Mouse (Mus musculus): ENCODE data around the gene Sh3pxd2a. TPM values are rescaled to one million over a fixed set of nuclear protein-coding genes. Genes with fewer than 3 reads are reported as not detected.
A peak's percentile ranks its signal among the peaks of the same experiment; 100 is the strongest.

Gene Sh3pxd2a
- polyA plus RNA-seq, 1 experiment from 2014 or later: 4.1 TPM

DNA sequence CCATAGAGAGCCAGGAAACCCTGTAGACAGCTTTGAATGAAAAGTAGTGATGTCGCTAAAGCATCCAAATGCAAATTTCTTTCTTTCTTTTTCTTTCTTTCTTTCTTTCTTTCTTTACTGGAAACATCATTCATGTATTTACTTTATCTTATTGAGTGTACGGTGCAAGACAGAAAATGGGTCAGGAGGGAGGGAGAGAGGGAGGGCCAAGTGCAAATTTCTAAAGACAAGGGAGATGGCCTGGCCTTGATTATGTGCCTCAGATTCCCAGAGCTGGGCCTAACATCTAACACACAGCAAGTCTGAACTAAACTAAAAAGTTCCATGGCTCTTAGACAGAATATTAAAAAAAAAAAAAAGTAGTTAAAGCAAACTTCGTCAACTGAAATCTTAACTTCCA lies 9.3 kb upstream of the Sh3pxd2a start:
- Histone ChIP-seq H3K27me3 (ENCODE audit: control insufficient read depth, insufficient read depth, low read length) (no peaks in the 10 kb centered on the region), H3K4me1 (ENCODE audit: control insufficient read depth, insufficient read depth, low read length) (peaks cover 9% of the 10 kb centered on the region), H3K4me2 (no peak overlapping the region), H3K9ac (ENCODE audit: low read length) (no peak overlapping the region), H3K27ac (ENCODE audit: low read depth, low read length) (no peak overlapping the region), H3K4me3 (ENCODE audit: low read depth, low read length) (no peak overlapping the region), H3K9me3 (ENCODE audit: control insufficient read depth, low read length) (no peaks in the 10 kb centered on the region), H3K36me3 (ENCODE audit: control insufficient read depth, insufficient read depth, low read length) (no peaks in the 10 kb centered on the region)
- WGBS: 89% methylated on average over 3 of the region's 3 CpGs
- DNase-seq (ENCODE audit: low spot score, missing footprints): no peak
- no peak for ATAC-seq (ENCODE audit: low FRiP score)

DNA sequence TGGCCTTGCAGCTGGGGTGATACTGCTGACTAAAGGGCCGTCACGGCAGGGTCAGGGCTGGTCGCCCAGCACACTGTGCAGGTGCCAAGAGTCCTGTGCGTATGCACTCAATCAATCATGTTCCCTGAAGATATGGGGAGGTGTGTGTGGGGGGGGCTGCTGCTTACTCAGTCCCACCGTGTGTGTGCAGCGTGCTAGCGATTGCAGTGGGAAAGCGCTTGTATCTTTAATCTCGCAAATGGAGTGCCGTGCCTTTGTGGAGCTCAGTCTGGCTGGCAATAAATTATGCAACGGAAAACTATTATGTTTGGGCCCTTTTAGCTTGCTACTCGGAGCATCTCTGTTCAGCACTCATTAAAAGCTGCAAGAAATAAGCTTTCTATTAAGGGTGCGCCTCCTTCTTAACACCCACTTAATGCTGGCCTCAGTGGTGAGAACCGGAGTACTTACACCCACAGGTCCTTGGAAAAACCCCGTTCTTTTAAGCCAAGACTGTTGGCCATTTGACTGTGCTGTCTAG lies 8.7 kb upstream of the Sh3pxd2a start:
- 51% methylated on average over 15 of the region's 15 CpGs for WGBS
- peaks cover 9% of the 10 kb centered on the region for H3K4me1 ChIP-seq (ENCODE audit: control insufficient read depth, insufficient read depth, low read length)
- H3K27me3 ChIP-seq (ENCODE audit: control insufficient read depth, insufficient read depth, low read length): no peaks in the 10 kb centered on the region
- H3K9me3 ChIP-seq (ENCODE audit: control insufficient read depth, low read length): no peaks in the 10 kb centered on the region
- no peak overlapping the region for H3K27ac ChIP-seq (ENCODE audit: low read depth, low read length)
- H3K4me2 ChIP-seq: no peak overlapping the region
- ATAC-seq (ENCODE audit: low FRiP score): peak; percentile 52; the same call in 1 of the 2 replicates
- no peak for DNase-seq (ENCODE audit: low spot score, missing footprints)
- H3K4me3 ChIP-seq (ENCODE audit: low read depth, low read length): no peak overlapping the region
- H3K36me3 ChIP-seq (ENCODE audit: control insufficient read depth, insufficient read depth, low read length): no peaks in the 10 kb centered on the region
- H3K9ac ChIP-seq (ENCODE audit: low read length): no peak overlapping the region

DNA sequence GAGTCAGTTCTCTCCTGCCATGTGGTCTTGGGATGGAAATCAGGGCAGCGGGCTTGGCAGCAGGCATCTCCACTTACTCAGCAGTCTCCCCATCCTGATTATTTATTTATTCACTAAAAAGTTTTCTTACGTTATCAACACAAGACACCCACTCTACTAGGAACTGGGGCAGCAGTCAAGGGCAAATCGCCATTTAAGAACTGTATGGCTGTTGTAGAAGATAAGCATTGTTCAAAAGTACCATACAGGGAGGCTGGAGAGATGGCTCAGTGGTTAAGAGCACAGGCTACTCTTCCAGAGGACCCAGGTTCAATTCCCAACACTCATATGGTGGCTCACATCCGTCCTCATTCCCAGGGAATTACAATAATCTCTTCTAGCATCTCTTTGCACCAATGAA lies 7.6 kb upstream of the Sh3pxd2a start:
- H3K4me1 ChIP-seq (ENCODE audit: control insufficient read depth, insufficient read depth, low read length): peaks cover 9% of the 10 kb centered on the region
- H3K27ac ChIP-seq (ENCODE audit: low read depth, low read length): no peak overlapping the region
- ATAC-seq (ENCODE audit: low FRiP score) (no peak), DNase-seq (ENCODE audit: low spot score, missing footprints) (no peak)
- no peak overlapping the region for H3K4me2 ChIP-seq
- no peak overlapping the region for H3K4me3 ChIP-seq (ENCODE audit: low read depth, low read length)
- H3K9ac ChIP-seq (ENCODE audit: low read length): no peak overlapping the region
- H3K9me3 ChIP-seq (ENCODE audit: control insufficient read depth, low read length): no peaks in the 10 kb centered on the region
- WGBS: 79% methylated on average over 4 of the region's 4 CpGs
- H3K27me3 ChIP-seq (ENCODE audit: control insufficient read depth, insufficient read depth, low read length): no peaks in the 10 kb centered on the region
- H3K36me3 ChIP-seq (ENCODE audit: control insufficient read depth, insufficient read depth, low read length): no peaks in the 10 kb centered on the region

DNA sequence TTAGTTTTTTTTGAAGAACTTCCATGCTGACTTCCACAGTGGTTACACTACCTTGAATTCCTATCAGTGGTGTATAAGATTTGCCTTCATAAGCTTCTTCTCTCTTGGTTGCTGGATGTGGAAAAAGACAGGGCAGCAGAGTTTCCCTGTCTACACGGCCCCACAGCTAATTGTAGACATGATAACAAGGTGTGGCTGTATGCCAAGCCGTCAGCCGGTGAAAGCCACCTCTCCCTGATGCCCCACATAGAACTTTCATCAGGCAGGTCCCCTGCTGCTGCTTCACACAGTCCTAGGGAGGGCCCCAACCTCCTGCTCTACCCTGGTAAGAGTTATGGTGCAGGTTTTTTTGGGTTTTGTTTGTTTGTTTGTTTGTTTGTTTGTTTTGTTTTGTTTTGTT lies 4.5 kb upstream of the Sh3pxd2a start:
- WGBS: 81% methylated on average over 3 of the region's 3 CpGs
- ATAC-seq (ENCODE audit: low FRiP score) (no peak), DNase-seq (ENCODE audit: low spot score, missing footprints) (no peak)
- H3K9ac ChIP-seq (ENCODE audit: low read length): no peak overlapping the region
- H3K4me3 ChIP-seq (ENCODE audit: low read depth, low read length): no peak overlapping the region
- no peaks in the 10 kb centered on the region for H3K9me3 ChIP-seq (ENCODE audit: control insufficient read depth, low read length)
- H3K27me3 ChIP-seq (ENCODE audit: control insufficient read depth, insufficient read depth, low read length): peaks cover 4% of the 10 kb centered on the region; the same call in 1 of the 2 replicates
- H3K27ac ChIP-seq (ENCODE audit: low read depth, low read length): no peak overlapping the region
- H3K36me3 ChIP-seq (ENCODE audit: control insufficient read depth, insufficient read depth, low read length): no peaks in the 10 kb centered on the region
- H3K4me1 ChIP-seq (ENCODE audit: control insufficient read depth, insufficient read depth, low read length): peaks cover 14% of the 10 kb centered on the region
- no peak overlapping the region for H3K4me2 ChIP-seq

DNA sequence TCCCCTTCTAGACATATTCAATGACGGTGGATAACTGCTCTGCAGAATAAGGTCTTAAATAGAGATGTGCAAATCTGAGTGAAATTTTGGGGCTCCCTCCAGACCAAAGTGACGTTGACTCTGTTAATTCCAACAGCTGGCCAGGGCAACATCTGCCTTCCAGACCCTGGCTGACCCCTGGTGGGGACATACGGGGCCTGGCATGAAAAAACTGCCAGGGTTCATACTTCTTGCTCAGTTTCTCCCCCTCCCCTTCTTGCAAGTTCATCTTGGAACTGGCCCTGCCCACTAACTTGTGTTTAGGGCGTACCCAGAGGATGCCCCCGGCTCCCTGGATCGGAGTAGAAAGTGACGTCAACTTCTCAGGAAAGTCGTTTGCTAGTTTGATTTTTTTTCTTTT lies 2.6 kb upstream of the Sh3pxd2a start:
- H3K27ac ChIP-seq (ENCODE audit: low read depth, low read length): no peak overlapping the region
- H3K4me1 ChIP-seq (ENCODE audit: control insufficient read depth, insufficient read depth, low read length): peaks cover 15% of the 10 kb centered on the region
- no peak for ATAC-seq (ENCODE audit: low FRiP score)
- H3K9me3 ChIP-seq (ENCODE audit: control insufficient read depth, low read length): no peaks in the 10 kb centered on the region
- H3K4me2 ChIP-seq: no peak overlapping the region
- no peaks in the 10 kb centered on the region for H3K36me3 ChIP-seq (ENCODE audit: control insufficient read depth, insufficient read depth, low read length)
- H3K9ac ChIP-seq (ENCODE audit: low read length): no peak overlapping the region
- no peak overlapping the region for H3K4me3 ChIP-seq (ENCODE audit: low read depth, low read length)
- peaks cover 4% of the 10 kb centered on the region; the same call in 1 of the 2 replicates for H3K27me3 ChIP-seq (ENCODE audit: control insufficient read depth, insufficient read depth, low read length)
- 79% methylated on average over 8 of the region's 8 CpGs for WGBS
- DNase-seq (ENCODE audit: low spot score, missing footprints): no peak

DNA sequence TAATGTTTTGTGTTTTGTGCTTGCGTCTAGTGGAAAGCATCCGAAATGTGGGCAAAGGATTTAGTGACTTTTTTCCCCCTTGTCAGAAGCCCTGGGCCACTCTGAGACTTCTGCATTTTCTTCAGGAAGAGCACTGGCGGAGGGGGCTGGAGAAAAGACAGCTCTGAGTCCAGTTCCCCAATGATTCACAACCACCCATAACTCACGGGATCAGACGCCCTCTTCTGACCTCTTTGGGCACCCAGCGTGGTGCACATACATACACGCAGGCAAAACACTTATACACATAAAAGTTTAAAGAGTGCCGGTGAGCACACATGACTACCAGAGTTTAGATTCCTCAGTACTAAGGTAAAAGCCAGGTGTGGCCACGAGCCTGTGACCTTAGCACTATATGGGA lies 1.3 kb upstream of the Sh3pxd2a start:
- Histone ChIP-seq H3K27ac (ENCODE audit: low read depth, low read length) (no peak overlapping the region), H3K4me2 (no peak overlapping the region), H3K27me3 (ENCODE audit: control insufficient read depth, insufficient read depth, low read length) (peaks cover 4% of the 10 kb centered on the region; the same call in 1 of the 2 replicates), H3K9ac (ENCODE audit: low read length) (no peak overlapping the region), H3K4me1 (ENCODE audit: control insufficient read depth, insufficient read depth, low read length) (peaks cover 15% of the 10 kb centered on the region), H3K36me3 (ENCODE audit: control insufficient read depth, insufficient read depth, low read length) (no peaks in the 10 kb centered on the region), H3K9me3 (ENCODE audit: control insufficient read depth, low read length) (no peaks in the 10 kb centered on the region), H3K4me3 (ENCODE audit: low read depth, low read length) (no peak overlapping the region)
- no peak for ATAC-seq (ENCODE audit: low FRiP score)
- 68% methylated on average over 9 of the region's 9 CpGs for WGBS
- DNase-seq (ENCODE audit: low spot score, missing footprints): no peak

DNA sequence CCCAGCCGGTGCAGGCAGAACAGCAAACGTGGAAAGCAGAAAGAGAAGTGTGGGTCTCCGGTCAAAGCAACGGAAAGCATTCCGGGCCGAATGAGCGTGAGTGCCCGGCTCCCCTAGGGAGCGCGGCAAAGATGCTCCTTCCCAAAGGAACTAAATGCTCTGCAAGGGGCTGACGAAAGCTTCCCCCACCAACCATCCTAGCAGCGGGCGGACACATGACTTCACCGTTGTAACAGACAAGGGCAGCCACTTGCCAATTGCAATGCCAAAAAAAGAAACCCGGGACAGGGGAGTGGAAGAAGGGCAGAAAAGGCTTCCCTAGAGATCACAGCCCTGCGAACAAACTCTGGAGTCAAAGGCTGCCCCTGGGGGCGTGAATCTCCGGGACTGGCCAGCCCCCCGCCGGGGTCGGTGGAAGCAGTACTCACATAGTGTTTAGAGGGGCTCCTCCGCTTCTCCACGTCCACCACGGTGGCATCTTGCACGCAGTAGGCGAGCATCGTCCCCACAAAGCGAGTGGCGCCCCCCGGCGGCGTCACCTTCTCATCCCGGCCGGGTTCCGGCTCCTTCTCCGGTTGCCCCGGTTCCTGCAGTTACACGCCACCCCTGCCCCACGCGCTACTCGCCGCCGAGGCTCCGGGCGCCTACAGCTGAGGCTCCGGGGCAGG lies 431 bp downstream of the Sh3pxd2a start:
- Histone ChIP-seq H3K27me3 (ENCODE audit: control insufficient read depth, insufficient read depth, low read length) (peaks cover 4% of the 10 kb centered on the region; the same call in 1 of the 2 replicates), H3K27ac (ENCODE audit: low read depth, low read length) (peak overlapping the region; percentile 77), H3K9me3 (ENCODE audit: control insufficient read depth, low read length) (no peaks in the 10 kb centered on the region), H3K4me3 (ENCODE audit: low read depth, low read length) (peak overlapping the region; percentile 70), H3K36me3 (ENCODE audit: control insufficient read depth, insufficient read depth, low read length) (no peaks in the 10 kb centered on the region), H3K9ac (ENCODE audit: low read length) (peak overlapping the region; percentile 85), H3K4me1 (ENCODE audit: control insufficient read depth, insufficient read depth, low read length) (peaks cover 15% of the 10 kb centered on the region), H3K4me2 (peak overlapping the region; percentile 89)
- no peak; the same call in 1 of the 2 replicates for ATAC-seq (ENCODE audit: low FRiP score)
- under 1% methylated on average over 42 of the region's 46 CpGs for WGBS
- peak; percentile 98 for DNase-seq (ENCODE audit: low spot score, missing footprints)

DNA sequence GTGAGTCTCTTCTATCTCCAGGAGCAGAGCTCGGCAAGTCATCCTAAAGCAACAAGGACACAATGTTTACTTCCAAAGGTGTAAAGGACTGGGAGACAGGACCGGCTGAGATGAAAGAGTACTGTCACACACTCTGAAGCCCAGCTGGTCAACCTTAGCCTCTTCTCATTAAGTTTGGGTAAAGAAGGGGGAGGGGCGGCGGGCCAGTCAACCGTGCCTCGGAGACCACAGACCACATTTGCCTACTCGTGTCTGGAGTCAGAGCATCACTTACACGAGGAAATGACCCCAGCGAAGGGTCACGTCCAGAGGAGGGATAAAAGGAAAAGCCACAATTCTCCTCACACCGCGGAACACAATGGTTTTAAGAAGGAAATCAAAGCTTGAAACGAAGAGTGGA lies 995 bp downstream of the Sh3pxd2a start:
- H3K27ac ChIP-seq (ENCODE audit: low read depth, low read length): peak overlapping the region; percentile 77; the same call in 1 of the 2 replicates

DNA sequence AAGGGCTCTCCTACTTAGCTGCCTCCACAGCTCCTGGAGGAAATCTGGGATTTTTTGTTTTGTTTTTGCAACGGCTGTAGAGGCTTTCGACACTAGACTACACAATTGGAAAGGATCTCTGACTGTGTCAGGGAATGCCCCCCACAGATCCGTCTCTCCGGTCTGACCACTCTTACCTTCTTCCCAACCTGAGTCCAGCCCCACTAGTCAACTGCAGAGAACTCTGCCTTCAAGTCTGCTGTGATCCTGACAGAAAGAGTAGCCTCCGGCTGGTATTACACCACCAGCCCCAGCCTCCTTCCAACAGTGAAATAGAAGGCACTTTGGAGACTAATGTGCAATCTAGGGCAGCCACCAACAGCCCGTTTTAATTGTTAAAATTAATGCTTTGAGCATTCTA lies 1.5 kb downstream of the Sh3pxd2a start:
- peaks cover 15% of the 10 kb centered on the region for H3K4me1 ChIP-seq (ENCODE audit: control insufficient read depth, insufficient read depth, low read length)
- no peaks in the 10 kb centered on the region for H3K9me3 ChIP-seq (ENCODE audit: control insufficient read depth, low read length)
- peaks cover 4% of the 10 kb centered on the region; the same call in 1 of the 2 replicates for H3K27me3 ChIP-seq (ENCODE audit: control insufficient read depth, insufficient read depth, low read length)
- no peak overlapping the region for H3K27ac ChIP-seq (ENCODE audit: low read depth, low read length)
- H3K4me3 ChIP-seq (ENCODE audit: low read depth, low read length): peak overlapping the region; percentile 70; the same call in 1 of the 2 replicates
- 19% methylated on average over 6 of the region's 6 CpGs for WGBS
- no peak overlapping the region for H3K9ac ChIP-seq (ENCODE audit: low read length)
- peak overlapping the region; percentile 89 for H3K4me2 ChIP-seq
- ATAC-seq (ENCODE audit: low FRiP score) (no peak), DNase-seq (ENCODE audit: low spot score, missing footprints) (no peak)
- H3K36me3 ChIP-seq (ENCODE audit: control insufficient read depth, insufficient read depth, low read length): no peaks in the 10 kb centered on the region

More for the DNA sequence above, 995 bp downstream of the Sh3pxd2a start:
- DNase-seq (ENCODE audit: low spot score, missing footprints): no peak
- no peaks in the 10 kb centered on the region for H3K36me3 ChIP-seq (ENCODE audit: control insufficient read depth, insufficient read depth, low read length)
- 0 out of 2 replicates have a peak, but pooled peaks have one; percentile 10 for ATAC-seq (ENCODE audit: low FRiP score)
- peak overlapping the region; percentile 70 for H3K4me3 ChIP-seq (ENCODE audit: low read depth, low read length)
- H3K4me1 ChIP-seq (ENCODE audit: control insufficient read depth, insufficient read depth, low read length): peaks cover 15% of the 10 kb centered on the region
- H3K9ac ChIP-seq (ENCODE audit: low read length): peak overlapping the region; percentile 85
- peaks cover 4% of the 10 kb centered on the region; the same call in 1 of the 2 replicates for H3K27me3 ChIP-seq (ENCODE audit: control insufficient read depth, insufficient read depth, low read length)
- H3K9me3 ChIP-seq (ENCODE audit: control insufficient read depth, low read length): no peaks in the 10 kb centered on the region
- H3K4me2 ChIP-seq: peak overlapping the region; percentile 89
- WGBS: under 1% methylated on average over 13 of the region's 13 CpGs
